Mouse (Mus musculus) liver, embryonic 14.5 days (tissue): ENCODE measurements around the gene Galnt4. TPM values are rescaled to one million over a fixed set of nuclear protein-coding genes. Genes with fewer than 3 reads are reported as not detected.

ENCODE experiments used
- ATAC-seq: fragments of 200-750 bp; cut with Nextera tagmentation; 2 replicates; pipeline ENCODE4 v1.8.0; 2017; ENCODE audit warnings: moderate number of reproducible peaks, mild to moderate bottlenecking, moderate library complexity; ENCODE audit not compliant: insufficient read depth
- DNase-seq, 3 experiments: peaks; one replicate each; pipeline ENCODE4 v3.0.0-alpha.2; 2012 to 2013; ENCODE audit warnings: low read depth in 3 of 3, low spot score in 3 of 3
- H3K27ac ChIP-seq: fragments of 300-500 bp; sonication (generic); 2 replicates; pipeline ENCODE4 v1.5.1; 2014; ENCODE audit warnings: moderate library complexity, mild to moderate bottlenecking, control low read depth, inconsistent platforms
- H3K27me3 ChIP-seq: fragments of 300-500 bp; sonication (generic); 2 replicates; pipeline ENCODE4 v1.6.1; 2014; ENCODE audit warnings: mild to moderate bottlenecking, low read length, moderate library complexity; ENCODE audit not compliant: control insufficient read depth, insufficient read depth
- H3K36me3 ChIP-seq: fragments of 300-500 bp; sonication (generic); replicated peaks from 2 replicates; pipeline ENCODE4 v1.6.1; 2014; ENCODE audit warnings: low read depth; ENCODE audit not compliant: control insufficient read depth, insufficient read depth
- H3K4me1 ChIP-seq, 2 experiments: fragments of 200-500 bp in 1 of 2; fragments of 300-500 bp in 1 of 2; sonication (generic) in 1 of 2; replicated peaks; 2 replicates each; pipeline ENCODE4 v1.6.1; 2012 to 2014; ENCODE audit warnings: antibody characterized with exemption in 1 of 2, inconsistent platforms in 1 of 2, low read length in 1 of 2; ENCODE audit not compliant: control insufficient read depth in 2 of 2, insufficient read depth in 2 of 2
- H3K4me2 ChIP-seq: fragments of 300-500 bp; sonication (generic); 2 replicates; pipeline ENCODE4 v1.6.1; 2014; ENCODE audit warnings: low read depth, mild to moderate bottlenecking, control low read depth, moderate library complexity
- H3K4me3 ChIP-seq, 2 experiments: fragments of 200-500 bp in 1 of 2; fragments of 300-500 bp in 1 of 2; sonication (generic) in 1 of 2; 2 replicates each; pipeline ENCODE4 v1.5.1; 2012 to 2014; ENCODE audit warnings: low read depth in 2 of 2, low read length in 2 of 2, mild to moderate bottlenecking in 2 of 2, control low read depth in 1 of 2, inconsistent platforms in 1 of 2, moderate library complexity in 1 of 2; ENCODE audit not compliant: insufficient read depth in 1 of 2
- H3K9ac ChIP-seq: fragments of 300-500 bp; sonication (generic); replicated peaks from 2 replicates; pipeline ENCODE4 v1.6.1; 2014; ENCODE audit warnings: mild to moderate bottlenecking, control low read depth, moderate library complexity
- H3K9me3 ChIP-seq: fragments of 300-500 bp; sonication (generic); 2 replicates; pipeline ENCODE4 v1.6.1; 2016; ENCODE audit warnings: low read length, mixed read lengths; ENCODE audit not compliant: control insufficient read depth
- CTCF ChIP-seq: IDR thresholded peaks from 2 replicates; pipeline ENCODE4 v1.5.1; 2016; ENCODE audit warnings: antibody characterized with exemption, low read depth, control low read depth
- EP300 ChIP-seq: IDR thresholded peaks from 2 replicates; pipeline ENCODE4 v1.6.1; 2016; ENCODE audit warnings: antibody characterized with exemption, low read depth
- WGBS: fragments of 180-500 bp; shearing (Covaris S2); extraction: QIAGEN DNeasy Blood & Tissue Kit; methylation state at CpG from one replicate; pipeline ENCODE4 v1.1.7; 2014; ENCODE audit not compliant: insufficient replicate concordance; 5-methylcytosine and 5-hydroxymethylcytosine counted together
- polyA plus RNA-seq, 2 experiments: library from polyadenylated mRNA; depleted of rRNA in 1 of 2; stranded (reverse) in 1 of 2; unstranded in 1 of 2; fragments of >200 nt; fragmentation: Nextera tagmentation in 1 of 2; extraction: Ambion mirVana in 1 of 2; gene quantifications; 2 replicates each; pipeline versions ENCODE4 v1.2.1 to v1.2.3; 2012 to 2014

Gene Galnt4
- polyA plus RNA-seq, 2 experiments, result 0.81 to 2.7 TPM

DNA sequence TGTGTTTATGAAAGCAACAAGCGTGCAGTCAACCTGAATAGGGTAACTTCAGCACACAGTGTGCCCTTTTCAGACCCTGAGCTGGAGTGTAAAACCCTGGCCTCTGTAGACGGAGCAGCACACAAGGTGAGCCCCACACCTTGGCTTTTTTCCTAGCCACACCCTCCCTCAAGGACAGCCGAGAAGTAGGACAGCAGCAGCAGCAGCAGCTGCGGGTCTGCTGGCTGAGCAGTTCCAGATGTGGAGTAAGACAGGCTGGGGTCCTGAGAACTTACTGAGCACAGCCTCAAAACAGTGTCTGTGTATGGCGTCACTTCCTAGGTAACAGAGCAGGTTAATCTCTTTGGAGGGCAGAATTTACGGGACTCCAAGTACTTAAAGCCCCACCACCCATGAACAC lies 10.7 kb downstream of the Galnt4 start:
- H3K9ac ChIP-seq, result no peak overlapping the region
- H3K27me3 ChIP-seq, result no peaks in the 10 kb centered on the region
- no peaks in the 10 kb centered on the region for H3K36me3 ChIP-seq
- TF ChIP-seq CTCF, result no peak
- no peak for TF ChIP-seq EP300
- H3K9me3 ChIP-seq, result no peaks in the 10 kb centered on the region
- WGBS, result 70% methylated on average over 6 of the region's 6 CpGs
- DNase-seq (no peak), ATAC-seq (no peak)
- peaks cover 0 to 12% of the 10 kb centered on the region in 2 experiments; a peak in 2 of 4 replicates for H3K4me1 ChIP-seq
- no peak overlapping the region for H3K27ac ChIP-seq
- no peak overlapping the region for H3K4me2 ChIP-seq
- H3K4me3 ChIP-seq, result no peak overlapping the region

DNA sequence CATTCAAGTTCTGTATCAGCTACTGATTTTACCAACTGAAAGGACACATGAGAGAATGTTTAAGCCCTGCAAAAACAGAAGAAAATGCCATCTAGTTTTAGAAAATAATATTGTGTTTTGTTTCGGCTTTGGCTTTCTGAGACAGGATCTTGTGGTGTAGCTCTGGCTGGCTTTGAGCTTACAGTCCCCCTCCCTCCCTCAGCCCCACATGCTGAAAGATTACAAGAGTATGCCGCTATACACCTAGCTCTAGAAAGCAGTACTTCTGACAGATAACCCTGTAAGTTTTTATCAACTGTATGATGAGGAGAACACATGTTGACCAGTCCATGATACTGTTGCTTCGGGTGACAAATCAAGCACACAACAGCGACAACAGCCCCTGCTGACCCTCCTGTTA lies 11.5 kb downstream of the Galnt4 start:
- 65% methylated on average over 4 of the region's 4 CpGs for WGBS
- H3K4me2 ChIP-seq, result no peak overlapping the region
- DNase-seq (no peak), ATAC-seq (no peak)
- peaks cover 0 to 12% of the 10 kb centered on the region in 2 experiments; a peak in 2 of 4 replicates for H3K4me1 ChIP-seq
- H3K9ac ChIP-seq, result no peak overlapping the region
- no peaks in the 10 kb centered on the region for H3K36me3 ChIP-seq
- H3K9me3 ChIP-seq, result no peaks in the 10 kb centered on the region
- TF ChIP-seq EP300, result no peak
- TF ChIP-seq CTCF, result no peak
- H3K27me3 ChIP-seq, result no peaks in the 10 kb centered on the region
- H3K27ac ChIP-seq, result no peak overlapping the region
- H3K4me3 ChIP-seq, result no peak overlapping the region

DNA sequence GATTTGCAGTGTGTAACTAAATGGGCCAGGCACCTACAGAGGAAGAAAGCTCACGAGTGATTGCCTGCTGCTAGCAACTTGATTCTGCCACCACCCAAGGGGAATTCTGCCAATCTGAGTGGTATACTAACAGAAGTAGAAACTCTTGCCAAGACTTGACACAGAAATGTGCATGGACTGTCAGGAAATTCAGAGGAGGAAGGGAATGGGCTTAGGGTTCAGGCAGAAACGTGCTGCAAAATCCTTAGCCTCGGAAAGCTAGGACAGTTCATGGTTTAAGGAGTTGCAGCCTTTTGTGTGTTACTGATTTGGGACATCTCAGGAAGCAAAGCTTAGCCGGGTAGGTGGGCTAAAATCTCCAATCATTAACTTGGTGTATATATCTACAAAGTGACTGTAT lies 18.3 kb downstream of the Galnt4 start, which contains the start of gene Phxr2:
Gene Phxr2 (minus strand): TSS at position 101 of the 400 bp plus-strand sequence.
- 69% methylated on average over 4 of the region's 4 CpGs for WGBS
- no peaks in the 10 kb centered on the region for H3K9me3 ChIP-seq
- no peak within 1 kb of the TSS for H3K9ac ChIP-seq
- ATAC-seq, result no peak
- H3K36me3 ChIP-seq, result no peaks in the 10 kb centered on the region
- no peak within 1 kb of the TSS for H3K27ac ChIP-seq
- no peak within 1 kb of the TSS for H3K4me2 ChIP-seq
- no peak within 1 kb of the TSS for H3K4me3 ChIP-seq
- TF ChIP-seq CTCF, result no peak
- TF ChIP-seq EP300, result no peak
- H3K4me1 ChIP-seq, result 0 out of 4 replicates have a peak, but pooled peaks cover 0 to 6% of the 10 kb centered on the region in 2 experiments
- DNase-seq, result no peak
- H3K27me3 ChIP-seq, result no peaks in the 10 kb centered on the region

DNA sequence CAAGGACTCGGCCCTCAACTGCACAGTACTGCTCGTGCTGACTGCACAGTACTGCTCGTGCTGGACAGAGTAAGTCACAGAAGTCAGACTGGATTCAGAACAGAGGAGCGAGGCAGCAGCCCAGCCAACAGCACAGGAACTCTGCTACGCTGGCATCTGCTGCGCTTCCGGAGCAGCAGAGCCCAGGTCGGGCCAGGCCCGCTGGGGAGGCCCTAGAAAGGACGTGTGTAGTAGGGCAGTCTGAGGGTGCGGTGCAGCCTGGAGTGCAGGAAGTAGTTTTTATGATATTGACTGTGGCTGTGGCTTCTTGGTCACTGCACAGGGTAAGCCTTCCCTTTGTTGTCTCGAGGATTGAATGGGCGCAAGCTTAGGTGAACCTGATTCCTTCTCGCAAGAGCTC lies 19.0 kb downstream of the Galnt4 start:
- TF ChIP-seq EP300 (no peak), CTCF (no peak)
- WGBS, result 49% methylated on average over 14 of the region's 14 CpGs
- Histone ChIP-seq H3K4me1 (0 out of 4 replicates have a peak, but pooled peaks cover 0 to 6% of the 10 kb centered on the region in 2 experiments), H3K9me3 (no peaks in the 10 kb centered on the region), H3K9ac (no peak overlapping the region), H3K27me3 (no peaks in the 10 kb centered on the region), H3K4me2 (no peak overlapping the region), H3K36me3 (no peaks in the 10 kb centered on the region), H3K27ac (no peak overlapping the region), H3K4me3 (no peak overlapping the region)
- ATAC-seq, result no peak; the same call in 1 of the 2 replicates
- no peak for DNase-seq

DNA sequence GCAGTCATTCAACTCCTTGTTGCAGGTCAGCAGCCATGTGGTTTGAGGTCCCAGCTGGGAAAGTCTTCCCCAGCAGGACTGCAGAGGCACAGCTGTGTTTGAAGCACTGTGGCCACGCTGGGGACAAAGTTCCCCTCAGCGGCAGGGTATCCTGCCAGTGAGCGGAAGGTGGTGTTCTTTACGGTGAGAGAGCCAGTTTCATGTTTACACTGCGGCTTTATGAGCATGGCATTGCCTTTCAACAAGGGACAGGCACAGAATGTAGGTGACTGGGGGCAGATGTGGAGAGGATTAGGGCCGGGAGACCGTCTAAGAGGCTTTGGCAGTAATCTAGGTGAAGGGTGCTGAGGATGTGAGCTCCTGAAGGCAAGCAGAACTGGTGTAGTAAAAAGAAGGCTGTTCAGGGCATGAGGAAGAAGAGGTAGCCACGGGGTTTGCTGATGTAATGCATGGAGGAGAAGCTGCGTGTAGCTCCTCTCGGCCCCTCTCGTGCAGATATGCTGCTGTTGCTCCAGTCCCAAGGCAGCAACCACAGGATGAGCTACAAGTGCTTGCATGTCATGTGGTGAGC lies 19.8 kb downstream of the Galnt4 start:
- Histone ChIP-seq H3K4me3 (no peak overlapping the region), H3K4me1 (0 out of 4 replicates have a peak, but pooled peaks cover 0 to 6% of the 10 kb centered on the region in 2 experiments), H3K9me3 (no peaks in the 10 kb centered on the region), H3K27ac (no peak overlapping the region), H3K4me2 (no peak overlapping the region), H3K27me3 (no peaks in the 10 kb centered on the region), H3K36me3 (no peaks in the 10 kb centered on the region), H3K9ac (no peak overlapping the region)
- no peak for DNase-seq
- ATAC-seq, result no peak
- WGBS, result 45% methylated on average over 11 of the region's 11 CpGs
- TF ChIP-seq EP300 (no peak), CTCF (no peak)
